Mouse (Mus musculus): ENCODE measurements around the gene Immt. TPM values are rescaled to one million over a fixed set of nuclear protein-coding genes. Genes with fewer than 3 reads are reported as not detected.

Immt gene
- 231 and 240 TPM in 2 replicates for polyA plus RNA-seq (2016; fragmentation: Nextera tagmentation; extraction: Ambion mirVana)

DNA sequence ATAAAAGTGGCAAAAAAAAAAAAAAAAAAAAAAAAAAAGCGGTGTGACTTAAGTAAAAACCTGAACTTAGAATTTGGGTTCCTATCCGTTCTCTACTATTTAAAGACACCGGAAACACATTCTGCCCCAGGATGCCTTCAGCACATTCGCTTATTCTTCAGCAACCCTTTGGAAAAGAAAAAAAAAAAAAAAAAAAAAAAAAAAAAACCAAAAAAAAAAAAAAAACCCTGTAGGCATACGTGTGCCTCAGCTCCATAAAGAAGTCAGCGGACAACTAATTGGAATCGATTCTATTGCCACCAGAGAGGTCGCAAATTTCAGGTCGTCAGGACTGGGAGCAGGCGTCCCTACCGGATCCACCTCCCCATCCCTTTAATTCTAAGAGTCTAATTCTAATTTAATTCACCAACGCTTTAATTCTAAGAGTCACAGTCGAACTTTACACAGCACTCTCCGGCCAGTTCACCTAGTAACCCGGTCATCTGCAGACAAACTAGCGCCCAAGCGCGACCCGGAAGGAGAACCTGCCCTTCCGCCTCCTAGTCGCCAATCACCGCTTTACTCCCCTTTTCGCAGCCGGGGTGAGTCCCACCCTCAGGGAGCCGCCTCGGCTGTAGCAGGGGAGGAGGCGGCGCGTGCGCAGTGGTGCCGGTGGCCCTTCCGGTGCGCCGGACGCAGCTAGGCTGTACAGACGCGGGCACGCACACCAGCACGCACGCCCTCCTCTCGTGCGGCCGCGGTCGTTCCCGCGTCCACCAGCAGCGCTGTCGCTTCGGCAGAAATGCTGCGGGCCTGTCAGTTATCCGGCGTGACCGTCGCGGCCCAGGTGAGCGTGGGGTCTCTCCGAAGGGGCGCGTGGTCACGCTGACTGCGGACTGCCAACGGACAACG, at the start of gene Immt:
Immt (plus strand) TSS at position 642 of the 891 bp plus-strand sequence.
- WGBS, result under 1% methylated on average over 64 of the region's 64 CpGs
- Histone ChIP-seq H3K4me3 (peak within 1 kb of the TSS; percentile 94), H3K27me3 (ENCODE audit: low read depth, poor library complexity, severe bottlenecking) (no peaks in the 10 kb centered on the region), H3K36me3 (peaks cover 23% of the 10 kb centered on the region), H3K27ac (peak within 1 kb of the TSS; percentile 93), H3K4me1 (peaks cover 9% of the 10 kb centered on the region), H3K9me3 (replicated peaks) (no peaks in the 10 kb centered on the region)
- peak; percentile 97 for DNase-seq (ENCODE audit: low spot score)

DNA sequence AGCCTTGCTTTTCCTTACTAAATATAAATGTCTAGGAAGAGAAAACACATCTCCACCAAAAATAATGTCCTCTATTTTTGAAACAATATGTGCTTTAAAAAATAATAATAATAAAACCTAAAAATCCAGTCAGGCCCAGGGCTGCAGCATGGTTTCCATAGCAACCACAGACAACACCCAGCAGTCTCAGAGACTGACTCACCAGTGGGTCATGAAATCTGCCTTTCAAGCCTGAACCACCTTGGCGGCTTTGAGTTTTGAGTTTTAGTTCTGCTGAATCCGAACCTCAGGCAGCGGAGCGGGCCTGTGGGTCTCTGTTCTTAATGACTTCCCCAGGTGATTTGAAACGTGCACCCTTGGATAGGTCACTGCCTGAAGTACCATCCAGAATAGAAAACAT, 48.0 kb upstream of the Immt start:
- Histone ChIP-seq H3K27ac (no peak overlapping the region), H3K4me3 (no peak overlapping the region), H3K36me3 (no peaks in the 10 kb centered on the region), H3K4me1 (peaks cover 3% of the 10 kb centered on the region; the same call in 1 of the 2 replicates), H3K9me3 (replicated peaks) (no peaks in the 10 kb centered on the region), H3K27me3 (ENCODE audit: low read depth, poor library complexity, severe bottlenecking) (no peaks in the 10 kb centered on the region)
- WGBS, result 91% methylated on average over 5 of the region's 5 CpGs
- no peak for DNase-seq (ENCODE audit: low spot score)

- WGBS, result 68% methylated on average over 9 of the region's 9 CpGs
- H3K36me3 ChIP-seq, result no peaks in the 10 kb centered on the region
- no peak overlapping the region for H3K27ac ChIP-seq
- no peak overlapping the region for H3K4me3 ChIP-seq
- peak; percentile 37 for DNase-seq (ENCODE audit: low spot score)
- H3K9me3 ChIP-seq (replicated peaks), result no peaks in the 10 kb centered on the region
- H3K4me1 ChIP-seq, result peaks cover 6% of the 10 kb centered on the region; the same call in 1 of the 2 replicates
- H3K27me3 ChIP-seq (ENCODE audit: low read depth, poor library complexity, severe bottlenecking), result no peaks in the 10 kb centered on the region
These were observed 42.8 kb upstream of the Immt start for GRCm38 (mm10) chr6:71788348-71788747.

DNA sequence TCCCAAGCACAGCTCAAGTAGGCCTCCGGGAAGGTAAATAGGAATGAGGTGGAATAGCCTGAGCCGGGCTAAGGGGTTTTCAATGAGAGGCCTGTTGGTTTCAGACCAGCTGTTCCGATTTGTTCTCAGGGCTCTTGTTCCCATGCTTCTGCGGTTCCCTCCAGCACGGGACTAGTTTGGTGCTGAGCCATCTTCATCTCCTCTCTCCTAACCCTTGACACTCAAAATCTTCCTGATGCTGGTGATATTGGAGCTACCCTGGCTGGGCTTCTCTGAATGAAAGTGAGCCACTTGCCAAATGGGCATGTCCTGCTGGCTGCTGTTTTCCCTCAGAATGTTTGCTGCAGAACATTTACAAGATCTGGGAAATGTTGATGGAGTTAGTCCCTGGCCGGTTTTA, 39.4 kb upstream of the Immt start:
- H3K27ac ChIP-seq, result no peak overlapping the region
- no peaks in the 10 kb centered on the region for H3K36me3 ChIP-seq
- H3K4me3 ChIP-seq, result no peak overlapping the region
- H3K27me3 ChIP-seq (ENCODE audit: low read depth, poor library complexity, severe bottlenecking), result no peaks in the 10 kb centered on the region
- H3K4me1 ChIP-seq, result peaks cover 6% of the 10 kb centered on the region; the same call in 1 of the 2 replicates
- no peaks in the 10 kb centered on the region for H3K9me3 ChIP-seq (replicated peaks)
- no peak for DNase-seq (ENCODE audit: low spot score)
- 88% methylated on average over 6 of the region's 6 CpGs for WGBS

DNA sequence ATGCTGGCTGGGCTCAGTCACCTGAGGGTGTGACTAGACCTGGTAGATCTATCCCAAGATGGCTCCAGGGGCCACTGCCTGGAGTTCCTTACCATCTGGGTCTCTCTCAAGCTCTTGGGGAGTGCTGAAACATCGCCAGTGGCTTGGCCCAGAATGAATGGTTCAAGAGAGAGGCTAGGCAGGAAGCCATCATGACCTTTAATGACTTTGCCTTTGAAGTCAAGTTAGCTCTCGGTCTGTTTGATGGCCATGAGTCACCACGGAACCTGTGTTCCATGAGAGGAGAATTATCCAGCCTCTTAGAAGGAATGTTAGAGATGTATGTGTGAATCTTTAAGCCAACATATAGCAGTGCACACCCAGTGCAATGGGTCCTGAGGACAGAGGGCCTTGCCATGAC, 31.7 kb upstream of the Immt start:
- WGBS, result 63% methylated on average over 3 of the region's 3 CpGs
- H3K27me3 ChIP-seq (ENCODE audit: low read depth, poor library complexity, severe bottlenecking), result no peaks in the 10 kb centered on the region
- 0 out of 2 replicates have a peak, but pooled peaks cover 2% of the 10 kb centered on the region for H3K4me1 ChIP-seq
- H3K4me3 ChIP-seq, result no peak overlapping the region
- no peaks in the 10 kb centered on the region for H3K36me3 ChIP-seq
- no peak for DNase-seq (ENCODE audit: low spot score)
- H3K9me3 ChIP-seq (replicated peaks), result no peaks in the 10 kb centered on the region
- H3K27ac ChIP-seq, result no peak overlapping the region

- Histone ChIP-seq H3K4me1 (0 out of 2 replicates have a peak, but pooled peaks cover 2% of the 10 kb centered on the region), H3K9me3 (replicated peaks) (no peaks in the 10 kb centered on the region), H3K27me3 (ENCODE audit: low read depth, poor library complexity, severe bottlenecking) (no peaks in the 10 kb centered on the region), H3K27ac (no peak overlapping the region), H3K36me3 (no peaks in the 10 kb centered on the region), H3K4me3 (no peak overlapping the region)
- DNase-seq (ENCODE audit: low spot score), result no peak
- WGBS, result 63% methylated on average over 7 of the region's 7 CpGs
These were observed 30.0 kb upstream of the Immt start for GRCm38 (mm10) chr6:71801011-71801713.

DNA sequence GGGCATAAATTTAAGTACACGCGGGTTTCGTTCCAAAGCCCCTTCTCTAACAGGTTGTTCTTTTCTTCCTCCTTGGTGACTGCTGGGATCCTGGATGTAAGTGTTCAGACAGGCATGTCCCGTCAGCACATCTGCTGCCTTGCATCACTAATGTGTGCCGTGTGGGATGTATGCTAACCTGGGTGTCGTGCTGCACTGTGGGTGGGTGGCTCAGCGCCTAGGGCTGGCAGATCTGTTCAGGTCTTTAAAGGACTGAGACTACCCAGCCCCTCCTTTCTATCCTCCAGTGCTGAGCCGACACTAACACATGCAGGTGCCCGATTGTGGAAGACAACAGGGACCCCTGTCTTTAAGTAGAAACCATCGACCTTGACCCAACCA, 29.4 kb upstream of the Immt start:
- Histone ChIP-seq H3K4me3 (no peak overlapping the region), H3K9me3 (replicated peaks) (no peaks in the 10 kb centered on the region), H3K36me3 (no peaks in the 10 kb centered on the region), H3K27ac (no peak overlapping the region), H3K4me1 (0 out of 2 replicates have a peak, but pooled peaks cover 2% of the 10 kb centered on the region), H3K27me3 (ENCODE audit: low read depth, poor library complexity, severe bottlenecking) (no peaks in the 10 kb centered on the region)
- WGBS, result 79% methylated on average over 10 of the region's 10 CpGs
- no peak for DNase-seq (ENCODE audit: low spot score)

- WGBS, result 90% methylated on average over 1 of the region's 1 CpGs
- H3K27ac ChIP-seq, result no peak overlapping the region
- no peaks in the 10 kb centered on the region for H3K36me3 ChIP-seq
These were observed 27.5 kb upstream of the Immt start for GRCm38 (mm10) chr6:71803609-71804008.

DNA sequence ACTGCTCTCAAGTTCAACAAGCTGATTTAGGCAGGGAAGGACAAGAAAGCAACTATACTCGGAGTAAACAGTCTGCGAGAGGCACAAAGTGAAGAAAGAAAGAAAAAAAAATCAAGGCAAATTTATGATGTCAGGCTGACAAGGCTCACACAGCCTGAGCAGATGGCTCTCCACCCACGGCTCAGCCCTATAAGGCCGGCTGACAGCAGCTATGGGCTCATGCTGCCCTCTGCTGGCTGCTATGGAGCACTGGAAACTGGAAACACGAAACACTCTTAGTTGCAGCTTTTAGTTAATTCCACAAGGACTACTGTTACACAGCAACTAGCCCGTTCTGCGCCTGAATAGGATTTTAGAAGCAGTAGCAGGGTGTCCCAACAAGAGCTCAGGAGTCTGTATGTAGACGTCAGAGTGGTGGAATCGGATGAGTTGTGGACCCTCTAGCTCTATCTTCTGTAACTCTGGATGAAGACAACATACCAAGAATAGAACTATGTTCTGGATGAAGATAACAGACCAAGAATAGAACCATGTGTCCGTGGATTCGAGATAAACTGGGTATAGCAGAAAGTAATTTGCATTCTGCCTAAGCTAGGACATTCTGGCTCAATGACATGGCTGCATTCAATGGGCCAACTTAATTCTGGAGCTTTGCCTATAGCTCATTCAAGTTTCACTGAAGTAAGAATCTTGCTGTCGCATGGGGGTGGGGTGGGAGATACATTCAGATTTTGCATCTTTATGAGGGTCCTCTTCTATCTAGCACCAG, 26.9 kb upstream of the Immt start:
- 32% methylated on average over 12 of the region's 12 CpGs for WGBS
- peak; percentile 84 for DNase-seq (ENCODE audit: low spot score)
- H3K9me3 ChIP-seq (replicated peaks), result no peaks in the 10 kb centered on the region
- H3K4me3 ChIP-seq, result no peak overlapping the region
- no peaks in the 10 kb centered on the region for H3K27me3 ChIP-seq (ENCODE audit: low read depth, poor library complexity, severe bottlenecking)
- H3K36me3 ChIP-seq, result no peaks in the 10 kb centered on the region
- H3K4me1 ChIP-seq, result 0 out of 2 replicates have a peak, but pooled peaks cover 2% of the 10 kb centered on the region
- H3K27ac ChIP-seq, result no peak overlapping the region

More at GRCm38 (mm10) chr6:71803609-71804008, 27.5 kb upstream of the Immt start:
- Histone ChIP-seq H3K27me3 (ENCODE audit: low read depth, poor library complexity, severe bottlenecking) (no peaks in the 10 kb centered on the region), H3K9me3 (replicated peaks) (no peaks in the 10 kb centered on the region), H3K4me1 (0 out of 2 replicates have a peak, but pooled peaks cover 2% of the 10 kb centered on the region), H3K4me3 (no peak overlapping the region)
- no peak for DNase-seq (ENCODE audit: low spot score)

DNA sequence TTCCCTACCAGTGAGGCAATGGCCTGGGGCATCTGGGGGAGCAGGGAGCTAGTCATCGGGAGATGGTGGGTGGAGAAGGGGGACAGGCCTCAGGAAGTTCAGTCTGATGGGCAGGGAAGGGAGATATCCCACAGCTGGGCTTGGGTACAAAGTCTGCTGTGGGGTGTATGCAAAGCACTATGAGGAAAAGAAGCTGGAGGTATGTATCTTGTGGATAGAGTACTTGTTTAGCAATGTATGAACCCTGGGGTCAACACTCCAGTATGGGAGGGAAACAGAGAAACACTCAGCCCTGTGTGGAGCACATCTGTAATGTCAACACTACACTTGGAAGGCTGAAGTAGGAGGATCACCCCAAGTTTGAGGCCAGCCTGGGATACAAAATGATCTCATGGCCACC, 24.4 kb upstream of the Immt start:
- no peak overlapping the region for H3K27ac ChIP-seq
- H3K9me3 ChIP-seq (replicated peaks), result no peaks in the 10 kb centered on the region
- DNase-seq (ENCODE audit: low spot score), result peak; percentile 22
- peaks cover 16% of the 10 kb centered on the region for H3K36me3 ChIP-seq
- H3K4me1 ChIP-seq, result 0 out of 2 replicates have a peak, but pooled peaks cover 2% of the 10 kb centered on the region
- H3K27me3 ChIP-seq (ENCODE audit: low read depth, poor library complexity, severe bottlenecking), result no peaks in the 10 kb centered on the region
- no peak overlapping the region for H3K4me3 ChIP-seq
- 61% methylated on average over 1 of the region's 1 CpGs for WGBS

DNA sequence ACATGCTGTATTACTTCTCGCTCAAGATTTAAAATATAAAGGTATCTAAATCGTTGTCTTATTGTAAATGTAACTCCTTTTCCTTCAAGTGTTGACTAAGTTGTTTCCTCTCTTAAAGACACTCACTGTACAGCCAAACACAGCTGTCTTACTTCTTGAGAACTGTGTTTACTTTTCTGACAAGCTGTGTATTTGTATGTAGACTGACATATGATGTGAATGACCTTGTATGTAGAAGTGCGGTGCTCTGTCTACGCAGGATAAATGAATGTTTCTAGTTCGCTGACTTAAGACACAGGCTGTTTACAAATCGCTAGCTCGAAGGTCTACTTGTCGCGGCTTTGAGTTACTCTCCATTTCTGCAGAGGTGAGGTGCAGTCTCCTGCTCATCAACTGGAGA, 21.2 kb upstream of the Immt start:
- Histone ChIP-seq H3K4me3 (no peak overlapping the region), H3K27me3 (ENCODE audit: low read depth, poor library complexity, severe bottlenecking) (no peaks in the 10 kb centered on the region), H3K9me3 (replicated peaks) (no peaks in the 10 kb centered on the region)

DNA sequence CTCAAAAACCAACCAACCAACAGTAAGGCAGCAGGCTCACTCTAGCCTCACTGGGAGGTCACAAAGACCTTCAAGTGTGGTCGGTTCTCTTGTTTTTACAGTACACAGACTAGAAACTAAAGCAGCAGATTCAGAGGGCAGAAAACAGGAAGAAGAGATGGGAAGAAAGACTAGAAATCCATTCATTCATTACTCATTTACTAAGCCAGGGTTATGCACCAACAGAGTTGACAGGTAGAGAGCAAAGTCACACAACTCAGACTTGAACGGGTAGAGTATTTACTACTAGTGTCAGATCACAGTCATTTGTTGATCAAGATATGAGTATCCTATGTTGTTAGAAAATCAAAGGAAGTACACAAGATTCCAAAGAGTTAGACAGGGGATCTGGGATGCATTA, 18.3 kb upstream of the Immt start:
- H3K36me3 ChIP-seq, result peaks cover 71% of the 10 kb centered on the region
- 87% methylated on average over 2 of the region's 2 CpGs for WGBS
- H3K4me3 ChIP-seq, result no peak overlapping the region
- H3K27ac ChIP-seq, result no peak overlapping the region
- no peaks in the 10 kb centered on the region for H3K9me3 ChIP-seq (replicated peaks)
- DNase-seq (ENCODE audit: low spot score), result no peak
- H3K27me3 ChIP-seq (ENCODE audit: low read depth, poor library complexity, severe bottlenecking), result no peaks in the 10 kb centered on the region
- no peaks in the 10 kb centered on the region for H3K4me1 ChIP-seq

More for the DNA sequence above, 21.2 kb upstream of the Immt start:
- DNase-seq (ENCODE audit: low spot score), result no peak
- H3K27ac ChIP-seq, result no peak overlapping the region
- 97% methylated on average over 9 of the region's 9 CpGs for WGBS
- no peaks in the 10 kb centered on the region for H3K4me1 ChIP-seq
- H3K36me3 ChIP-seq, result peaks cover 41% of the 10 kb centered on the region

All from limb, embryonic 10.5 days (tissue).